Comparison of ENCODE assay signal across 8 mouse cellular contexts in genomic region chr10:53597121-53597881, GRCm38 (mm10). TPM values are rescaled to one million over a fixed set of nuclear protein-coding genes. Genes with fewer than 3 reads are reported as not detected.
DNase-seq lines count a peak whose midpoint lies in the region; ATAC-seq and TF ChIP-seq lines count a peak whose summit lies in the region.

No protein-coding gene starts in this region.

- H3K36me3 ChIP-seq in C2C12 (ENCODE audit: control insufficient read depth, insufficient read depth), result peaks cover 30% of the 10 kb centered on the region
- H3K36me3 ChIP-seq in forebrain, postnatal 0 days (ENCODE audit: insufficient read depth), result no peaks in the 10 kb centered on the region
- peaks cover 23% of the 10 kb centered on the region for H3K36me3 ChIP-seq in hindbrain, embryonic 10.5 days

- peaks cover 53% of the 10 kb centered on the region for H3K79me2 ChIP-seq in C2C12 (ENCODE audit: control insufficient read depth, insufficient read depth)

- H3K79me3 ChIP-seq in C2C12 (ENCODE audit: low read depth), result peaks cover 45% of the 10 kb centered on the region

- H3ac ChIP-seq in C2C12 (ENCODE audit: control insufficient read depth, insufficient read length, low read depth), result peak overlapping the region; percentile 99

- peak overlapping the region; percentile 85 for H3K4me3 ChIP-seq in C2C12 (ENCODE audit: insufficient read depth, poor library complexity, severe bottlenecking)
- H3K4me3 ChIP-seq in forebrain, postnatal 0 days (ENCODE audit: low read depth, low read length), result peak overlapping the region; percentile 93
- H3K4me3 ChIP-seq in hindbrain, embryonic 10.5 days, result peak overlapping the region; percentile 96

- H3K4me1 ChIP-seq in forebrain, postnatal 0 days (ENCODE audit: insufficient read depth), result peaks cover 15% of the 10 kb centered on the region
- peaks cover 27% of the 10 kb centered on the region for H3K4me1 ChIP-seq in hindbrain, embryonic 10.5 days (replicated peaks)

- TF ChIP-seq CTCF in C2C12 (IDR thresholded peaks at IDR 0.05; ENCODE audit: control insufficient read depth, insufficient read depth, insufficient read length), result no peak
- TF ChIP-seq CTCF in forebrain, postnatal 0 days (IDR thresholded peaks at IDR 0.05; ENCODE audit: low read depth), result no peak

- peak overlapping the region; percentile 78 for H3K4me2 ChIP-seq in forebrain, postnatal 0 days (ENCODE audit: low read depth)

- H3K27me3 ChIP-seq in C2C12 (ENCODE audit: control insufficient read depth, insufficient read depth, insufficient read length), result no peaks in the 10 kb centered on the region
- no peaks in the 10 kb centered on the region for H3K27me3 ChIP-seq in forebrain, postnatal 0 days (ENCODE audit: insufficient read depth, low read length)
- no peaks in the 10 kb centered on the region for H3K27me3 ChIP-seq in hindbrain, embryonic 10.5 days (ENCODE audit: insufficient read depth, poor library complexity, severe bottlenecking)

- WGBS in forebrain, postnatal 0 days, result under 1% methylated on average over 92 of the region's 99 CpGs
- WGBS in hindbrain, embryonic 10.5 days, result under 1% methylated on average over 99 of the region's 99 CpGs

- H3K27ac ChIP-seq in forebrain, postnatal 0 days (ENCODE audit: low read depth, low read length), result peak overlapping the region; percentile 99
- H3K27ac ChIP-seq in hindbrain, embryonic 10.5 days, result peak overlapping the region; percentile 98

- DNase-seq in adrenal gland, adult 2 months, result peak; percentile 71
- peak; percentile 56 for DNase-seq in forebrain, postnatal 0 days
- no peak for DNase-seq in hindbrain, embryonic 10.5 days (ENCODE audit: low spot score)
- DNase-seq in layer of hippocampus, postnatal 10 days (ENCODE audit: low spot score in 2 of 2), result peak; percentile 56 to 70
- peak; percentile 17 for DNase-seq in lung, postnatal 25 days (ENCODE audit: low spot score)
- peak; percentile 26 for DNase-seq in retina, adult 2 months (ENCODE audit: low read depth, low spot score)
- DNase-seq in thymus, postnatal 25 days, result peak; percentile 66

- peak; percentile 5 for ATAC-seq in forebrain, postnatal 0 days

- peak overlapping the region; percentile 80 for H3K9ac ChIP-seq in forebrain, postnatal 0 days

- no peaks in the 10 kb centered on the region for H3K9me3 ChIP-seq in forebrain, postnatal 0 days (ENCODE audit: low read length)
- no peaks in the 10 kb centered on the region for H3K9me3 ChIP-seq in hindbrain, embryonic 10.5 days

TF ChIP-seq in C2C12, 6 proteins besides CTCF, POLR2A, EP300 and RAD21:
- TF ChIP-seq MYOG (IDR thresholded peaks at IDR 0.05; ENCODE audit: control insufficient read depth, extremely low read depth, insufficient read length), result no peak
- no peak for TF ChIP-seq FOSL1 (IDR thresholded peaks at IDR 0.05; ENCODE audit: insufficient read depth, low read length, poor library complexity, severe bottlenecking)
- TF ChIP-seq CEBPB (IDR thresholded peaks at IDR 0.05; ENCODE audit: low read depth), result no peak
- no peak for TF ChIP-seq USF1 (IDR thresholded peaks at IDR 0.05; ENCODE audit: low read depth)
- no peak for TF ChIP-seq MAX (IDR thresholded peaks at IDR 0.05)
- no peak for TF ChIP-seq MYOD1 (IDR thresholded peaks at IDR 0.05; ENCODE audit: control insufficient read depth, insufficient read length, low read depth)

RNA-seq across cellular contexts. Expression of gene Asf1a, which starts 0.7 kb away (rescaled TPM):
- polyA plus RNA-seq in C2C12 (2012; fragmentation: generic; extraction: Trizol), result 21.3 TPM
- total RNA-seq in adrenal gland, adult 2 months (2021), result 10 to 100 TPM; 26.4 to 36.6 TPM
- 1.8 TPM in 2 replicates for polyA plus RNA-seq in adrenal gland, adult 2 months (2012; rRNA removed)
- 39.1 and 40.6 TPM in 2 replicates for total RNA-seq in forebrain, postnatal 0 days (2014; rRNA removed)
- polyA plus RNA-seq in forebrain, postnatal 0 days (2015; fragmentation: Nextera tagmentation; extraction: Ambion mirVana), result 62.1 and 72.8 TPM in 2 replicates
- polyA plus RNA-seq in hindbrain, embryonic 10.5 days (2016; fragmentation: Nextera tagmentation; extraction: Ambion mirVana), result 142 and 158 TPM in 2 replicates
- 10 to 100 TPM; 26.5 to 27.5 TPM for total RNA-seq in layer of hippocampus, postnatal 10 days (2021)

RNA-seq across cellular contexts. Expression of gene Mcm9, which starts 32.9 kb away (rescaled TPM):
- polyA plus RNA-seq in C2C12 (2012; fragmentation: generic; extraction: Trizol), result 3.9 TPM
- total RNA-seq in adrenal gland, adult 2 months (2021), result 1 to 10 TPM; 8.9 to 9.1 TPM
- polyA plus RNA-seq in adrenal gland, adult 2 months (2012; rRNA removed), result 2.2 and 3.1 TPM in 2 replicates
- 4.5 and 6.0 TPM in 2 replicates for total RNA-seq in forebrain, postnatal 0 days (2014; rRNA removed)
- polyA plus RNA-seq in forebrain, postnatal 0 days (2015; fragmentation: Nextera tagmentation; extraction: Ambion mirVana), result 4.8 and 5.4 TPM in 2 replicates
- polyA plus RNA-seq in hindbrain, embryonic 10.5 days (2016; fragmentation: Nextera tagmentation; extraction: Ambion mirVana), result 11.5 and 12.7 TPM in 2 replicates
- 1 to 10 TPM; 6.1 to 8.0 TPM for total RNA-seq in layer of hippocampus, postnatal 10 days (2021)
